Mouse (Mus musculus) testis, postnatal 10 days (tissue): Measurements from ENCODE around the gene Mbip.

ENCODE experiments used
- DNase-seq: peaks from one replicate; pipeline ENCODE4 v3.0.0; 2021; ENCODE audit warnings: low spot score

The Mbip gene

GRCm38 (mm10) chr12:56345367-56346089, at the start of gene Mbip:
Mbip (minus strand) TSS chr12:56345894.
- DNase-seq, result peak; percentile 99

GRCm38 (mm10) chr12:56387647-56388205, 42.0 kb upstream of the Mbip start:
- no peak for DNase-seq

- DNase-seq, result no peak
Measured at GRCm38 (mm10) chr12:56386955-56387646, 41.4 kb upstream of the Mbip start.

DNA sequence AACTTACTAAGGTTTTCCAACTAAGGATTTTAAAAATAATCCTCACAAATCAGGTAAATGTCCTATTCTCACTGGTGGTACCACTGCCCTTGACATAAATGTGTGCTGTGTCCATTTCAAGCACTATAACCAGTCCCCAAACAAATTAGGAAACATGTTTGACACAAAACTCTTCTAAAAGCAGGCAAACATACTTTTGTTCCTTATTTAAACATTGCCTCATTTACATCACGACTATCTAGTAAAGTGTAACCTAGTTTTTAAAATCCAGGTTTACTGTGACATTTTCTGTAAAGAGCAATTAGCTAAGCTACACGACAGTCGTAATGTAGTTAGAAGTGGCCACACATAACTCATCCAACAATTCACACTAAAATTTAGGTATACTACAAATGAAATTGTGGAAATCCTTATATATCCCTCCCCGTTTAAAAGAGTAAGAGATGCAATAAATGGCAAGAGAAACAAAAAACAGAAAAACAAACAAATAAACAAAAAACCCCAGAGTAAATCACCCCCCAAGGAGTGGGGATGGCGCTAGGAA, 851 bp downstream of the Mbip start:
- DNase-seq, result no peak

- DNase-seq, result no peak
Measured at GRCm38 (mm10) chr12:56339295-56340056, 6.2 kb downstream of the Mbip start.

DNA sequence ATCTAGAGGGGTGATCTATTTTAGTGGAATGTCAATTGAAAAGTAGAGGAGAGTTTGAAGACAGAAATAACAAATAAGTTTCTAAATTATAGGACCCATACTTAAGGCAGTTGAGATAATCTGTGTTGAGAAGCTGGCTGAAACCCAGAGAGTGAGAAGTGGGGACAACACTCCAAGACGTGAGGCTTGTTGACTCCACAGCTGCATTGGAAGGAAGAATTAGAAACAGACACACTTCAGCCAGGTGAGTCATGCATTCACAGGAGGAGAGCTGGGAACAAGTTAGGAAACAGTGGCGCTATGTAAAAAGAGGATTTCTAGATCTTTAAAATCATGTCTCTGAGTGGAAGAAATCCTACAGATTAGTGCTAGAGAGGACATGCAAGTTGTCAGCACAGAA, 12.2 kb downstream of the Mbip start:
- DNase-seq, result no peak

- DNase-seq, result no peak
Measured at GRCm38 (mm10) chr12:56332475-56332874, 13.2 kb downstream of the Mbip start.

GRCm38 (mm10) chr12:56327448-56327998, 18.2 kb downstream of the Mbip start:
- no peak for DNase-seq

- DNase-seq, result no peak
Measured at GRCm38 (mm10) chr12:56325851-56326250, 19.8 kb downstream of the Mbip start.

GRCm38 (mm10) chr12:56318941-56319340, 26.8 kb downstream of the Mbip start:
- DNase-seq, result no peak

- no peak for DNase-seq
Measured at GRCm38 (mm10) chr12:56318059-56318458, 27.6 kb downstream of the Mbip start.

DNA sequence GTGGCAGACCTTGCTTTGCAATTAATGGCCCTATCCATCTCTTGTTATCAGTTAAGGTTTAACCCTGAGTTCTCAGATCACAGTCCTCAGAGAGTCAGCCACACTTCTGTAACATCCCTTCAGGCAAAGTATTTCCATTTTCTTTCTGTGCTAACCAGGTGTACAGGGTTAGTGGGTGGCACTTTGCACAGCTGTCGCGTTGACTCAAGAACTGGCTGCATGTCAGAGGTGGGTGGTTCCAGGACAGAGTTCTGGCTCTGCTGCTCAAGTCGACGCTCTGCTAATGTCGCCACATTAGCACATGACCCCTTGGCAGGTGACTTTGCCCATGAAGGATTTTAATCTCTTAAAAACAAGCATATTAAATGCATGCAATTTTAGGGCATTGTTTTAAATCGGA, 39.9 kb downstream of the Mbip start:
- DNase-seq, result no peak

GRCm38 (mm10) chr12:56302321-56303017, 43.2 kb downstream of the Mbip start:
- DNase-seq, result no peak

DNA sequence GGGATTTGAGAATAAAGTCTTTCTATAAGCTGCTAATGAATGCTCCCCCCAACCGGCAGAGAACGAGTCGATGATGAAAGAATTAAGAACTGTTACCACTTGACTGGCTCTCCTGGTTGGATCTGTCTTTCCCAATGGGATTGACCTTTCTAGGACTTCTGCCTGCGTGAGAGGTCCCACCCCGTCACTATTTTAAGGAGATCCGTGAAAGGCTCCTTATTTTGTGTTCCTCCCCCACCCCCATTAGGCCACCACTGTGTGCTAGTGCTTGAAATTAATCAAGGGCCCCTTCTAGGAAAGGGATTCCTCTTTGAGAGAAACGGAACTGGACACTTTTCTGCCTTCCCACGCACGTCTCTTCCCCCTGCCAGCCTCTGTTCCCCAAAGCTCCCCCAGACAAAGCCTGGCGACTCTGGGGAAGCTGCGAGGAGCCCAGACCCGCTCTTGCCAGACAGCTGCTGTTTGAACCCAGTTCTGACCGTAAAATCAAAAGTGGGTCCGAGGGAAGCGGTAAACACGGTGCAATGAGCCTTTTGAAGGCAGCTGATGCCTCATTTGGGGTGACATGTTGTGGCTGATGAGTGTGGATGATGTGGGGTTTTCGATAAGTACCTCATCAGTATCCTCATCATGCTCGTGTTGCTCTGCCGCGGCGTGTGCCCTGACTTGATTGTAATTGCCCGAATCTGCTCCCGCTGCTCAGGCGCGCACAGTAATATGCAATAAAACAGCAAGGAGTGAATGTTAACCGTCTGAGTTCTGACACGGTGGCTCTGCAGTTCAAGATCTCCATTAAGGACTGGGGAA, 44.0 kb downstream of the Mbip start:
- no peak for DNase-seq

GRCm38 (mm10) chr12:56299610-56300009, 46.1 kb downstream of the Mbip start:
- no peak for DNase-seq

GRCm38 (mm10) chr12:56298919-56299318, 46.8 kb downstream of the Mbip start:
- DNase-seq, result no peak

- no peak for DNase-seq
Measured at GRCm38 (mm10) chr12:56297921-56298830, 47.5 kb downstream of the Mbip start.

GRCm38 (mm10) chr12:56297099-56297498, 48.6 kb downstream of the Mbip start:
- DNase-seq, result no peak

- DNase-seq, result no peak
Measured at GRCm38 (mm10) chr12:56296524-56296923, 49.2 kb downstream of the Mbip start.
